Mouse (Mus musculus) midbrain, embryonic 10.5 days (tissue): Measurements from ENCODE around the gene Rom1. TPM values are rescaled to one million over a fixed set of nuclear protein-coding genes. Genes with fewer than 3 reads are reported as not detected.
A peak's percentile ranks its signal among the peaks of the same experiment; 100 is the strongest.
"Not testable (repeated sequence)": the region's sequence is repeated elsewhere in the genome, so short reads cannot be mapped to it uniquely, and the experiment has no call there.

Experiments used
- DNase-seq: peaks from one replicate; pipeline ENCODE4 v3.0.0-alpha.2; 2017; ENCODE audit warnings: low spot score
- H3K27ac ChIP-seq: fragments of 300-500 bp; sonication (generic); replicated peaks from 2 replicates; pipeline ENCODE4 v1.5.1; 2016; ENCODE audit warnings: mild to moderate bottlenecking
- H3K27me3 ChIP-seq: fragments of 300-500 bp; sonication (generic); 2 replicates; pipeline ENCODE4 v1.6.1; 2016; ENCODE audit warnings: low read depth, mild to moderate bottlenecking; ENCODE audit not compliant: poor library complexity, severe bottlenecking
- H3K36me3 ChIP-seq: fragments of 300-500 bp; sonication (generic); 2 replicates; pipeline ENCODE4 v1.6.1; 2016; ENCODE audit warnings: mild to moderate bottlenecking, moderate library complexity
- H3K4me1 ChIP-seq: fragments of 300-500 bp; sonication (generic); 2 replicates; pipeline ENCODE4 v1.6.1; 2016
- H3K4me3 ChIP-seq: fragments of 300-500 bp; sonication (generic); 2 replicates; pipeline ENCODE4 v1.5.1; 2016; ENCODE audit warnings: mild to moderate bottlenecking, moderate library complexity
- H3K9me3 ChIP-seq: fragments of 300-500 bp; sonication (generic); replicated peaks from 2 replicates; pipeline ENCODE4 v1.6.1; 2016; ENCODE audit warnings: mild to moderate bottlenecking
- WGBS: fragments of 180-500 bp; shearing (Covaris S2); methylation state at CpG from one replicate; pipeline ENCODE4 v1.1.7; 2016; 5-methylcytosine and 5-hydroxymethylcytosine counted together
- polyA plus RNA-seq: library from polyadenylated mRNA; unstranded; fragments of >200 nt; fragmentation: Nextera tagmentation; extraction: Ambion mirVana; gene quantifications from 2 replicates; pipeline ENCODE4 v1.2.1, GENCODE M21; 2016

Gene Rom1
- polyA plus RNA-seq, 1 experiment from 2014 or later = 4.2 TPM

- Histone ChIP-seq H3K9me3 (no peaks in the 10 kb centered on the region), H3K4me3 (no peak overlapping the region), H3K36me3 (peaks cover 82% of the 10 kb centered on the region), H3K4me1 (no peaks in the 10 kb centered on the region), H3K27me3 (no peaks in the 10 kb centered on the region), H3K27ac (no peak overlapping the region)
- WGBS = 98% methylated on average over 3 of the region's 3 CpGs
- DNase-seq = no peak
Observed at GRCm38 (mm10) chr19:8914212-8914611, 14.9 kb downstream of the Rom1 start.

DNA sequence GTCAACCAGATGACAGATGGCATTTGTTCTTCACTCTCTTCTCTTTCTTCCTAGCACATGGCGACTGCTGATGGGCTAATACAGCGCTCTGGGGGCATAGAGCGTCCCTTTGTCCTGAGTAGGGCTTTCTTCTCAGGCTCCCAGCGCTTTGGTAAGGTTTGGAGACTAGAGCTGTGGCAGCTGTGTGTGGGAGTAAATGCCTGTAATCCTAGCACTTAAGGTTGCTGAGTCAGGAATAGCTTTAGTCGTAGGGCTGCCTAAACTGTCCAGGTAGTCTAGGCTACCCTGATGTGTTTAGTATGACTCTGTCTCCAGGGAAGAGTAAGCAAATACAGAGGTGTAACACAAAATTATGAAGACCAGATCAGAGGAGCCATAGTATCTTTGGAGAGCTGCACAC, 17.3 kb downstream of the Rom1 start:
- Histone ChIP-seq H3K27me3 (no peaks in the 10 kb centered on the region), H3K4me1 (no peaks in the 10 kb centered on the region), H3K4me3 (no peak overlapping the region), H3K27ac (no peak overlapping the region), H3K36me3 (peaks cover 100% of the 10 kb centered on the region), H3K9me3 (no peaks in the 10 kb centered on the region)
- 96% methylated on average over 5 of the region's 5 CpGs for WGBS
- no peak for DNase-seq

- 90% methylated on average over 6 of the region's 6 CpGs for WGBS
- Histone ChIP-seq H3K4me3 (no peak overlapping the region), H3K9me3 (no peaks in the 10 kb centered on the region), H3K27ac (no peak overlapping the region), H3K36me3 (peaks cover 99% of the 10 kb centered on the region), H3K27me3 (no peaks in the 10 kb centered on the region), H3K4me1 (no peaks in the 10 kb centered on the region)
- no peak for DNase-seq
Observed at GRCm38 (mm10) chr19:8908531-8908930, 20.6 kb downstream of the Rom1 start.

- peaks cover 86% of the 10 kb centered on the region for H3K36me3 ChIP-seq
- no peaks in the 10 kb centered on the region for H3K9me3 ChIP-seq
- no peak overlapping the region for H3K27ac ChIP-seq
- WGBS = 96% methylated on average over 5 of the region's 5 CpGs
- H3K4me1 ChIP-seq = peaks cover 15% of the 10 kb centered on the region
- no peak overlapping the region for H3K4me3 ChIP-seq
- no peaks in the 10 kb centered on the region for H3K27me3 ChIP-seq
- no peak for DNase-seq
Observed at GRCm38 (mm10) chr19:8903412-8903811, 25.7 kb downstream of the Rom1 start.

- Histone ChIP-seq H3K27me3 (no peaks in the 10 kb centered on the region), H3K4me1 (peaks cover 41% of the 10 kb centered on the region), H3K36me3 (peaks cover 73% of the 10 kb centered on the region), H3K27ac (no peak overlapping the region), H3K9me3 (no peaks in the 10 kb centered on the region), H3K4me3 (peak overlapping the region; percentile 95)
- no peak for DNase-seq
- 72% methylated on average over 3 of the region's 3 CpGs for WGBS
Observed at GRCm38 (mm10) chr19:8899079-8899478, 30.1 kb downstream of the Rom1 start.

DNA sequence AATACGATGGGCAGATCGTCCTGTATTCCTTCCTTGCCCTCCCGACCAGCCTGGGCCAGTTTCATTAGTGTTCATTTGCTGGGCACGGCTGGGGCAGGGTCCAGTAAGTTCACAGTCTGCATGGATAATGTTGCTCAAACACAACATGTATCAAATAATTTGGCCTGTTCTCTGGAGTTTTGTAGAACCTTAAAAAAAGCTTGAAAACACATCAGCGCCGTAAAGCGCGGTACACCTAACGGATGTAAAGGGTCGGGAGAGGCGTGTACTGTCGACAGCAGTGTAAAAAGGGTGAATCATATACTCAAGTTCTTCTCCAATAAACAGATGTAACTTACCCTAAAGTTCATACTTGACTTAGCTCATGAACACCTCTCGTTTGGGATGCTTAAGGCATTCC, 30.6 kb downstream of the Rom1 start:
- Histone ChIP-seq H3K4me1 (peaks cover 46% of the 10 kb centered on the region), H3K4me3 (peak overlapping the region; percentile 95), H3K27ac (peak overlapping the region; percentile 94), H3K9me3 (no peaks in the 10 kb centered on the region), H3K27me3 (no peaks in the 10 kb centered on the region), H3K36me3 (peaks cover 68% of the 10 kb centered on the region)
- 21% methylated on average over 13 of the region's 13 CpGs for WGBS
- DNase-seq = no peak

- under 1% methylated on average over 53 of the region's 53 CpGs for WGBS
- peak within 1 kb of the TSS; percentile 94 for H3K27ac ChIP-seq
- peaks cover 62% of the 10 kb centered on the region for H3K36me3 ChIP-seq
- H3K27me3 ChIP-seq = no peaks in the 10 kb centered on the region
- no peaks in the 10 kb centered on the region for H3K9me3 ChIP-seq
- peak within 1 kb of the TSS; percentile 95 for H3K4me3 ChIP-seq
- H3K4me1 ChIP-seq = peaks cover 50% of the 10 kb centered on the region
- peak; percentile 97 for DNase-seq
Observed at GRCm38 (mm10) chr19:8897865-8898495, 31.2 kb downstream of the Rom1 start, which contains the start of gene Ganab. Ganab (plus strand) TSS chr19:8898071.

DNA sequence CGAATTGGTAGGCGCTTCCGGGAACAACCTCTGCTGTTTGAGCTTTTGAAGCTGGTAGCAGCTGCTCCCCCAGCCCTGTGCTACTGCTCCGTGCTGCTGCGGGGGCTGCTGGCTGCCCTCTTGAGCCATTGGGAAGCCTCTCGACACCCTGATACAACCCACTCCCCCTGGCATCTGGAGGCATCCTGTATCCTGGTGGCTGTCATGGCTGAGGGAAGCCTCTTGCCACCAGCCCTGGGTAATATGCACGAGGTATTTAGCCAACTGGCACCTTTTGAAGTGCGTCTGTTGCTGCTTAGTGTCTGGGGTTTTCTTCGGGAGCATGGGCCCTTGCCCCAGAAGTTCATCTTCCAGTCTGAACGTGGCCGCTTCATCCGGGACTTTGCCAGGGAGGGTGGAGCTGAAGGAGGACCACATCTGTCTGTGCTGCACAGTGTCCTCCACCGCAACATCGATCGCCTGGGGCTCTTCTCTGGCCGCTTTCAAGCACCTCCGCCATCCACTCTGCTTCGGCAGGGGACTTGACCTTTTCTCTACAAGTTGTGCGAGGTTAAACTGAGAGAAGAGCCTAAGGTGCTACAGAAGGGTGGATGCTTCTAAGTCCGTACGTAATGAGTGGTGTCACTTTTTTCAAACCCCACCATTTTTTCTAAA, 31.8 kb downstream of the Rom1 start:
- Histone ChIP-seq H3K4me3 (peak overlapping the region; percentile 95), H3K4me1 (peaks cover 55% of the 10 kb centered on the region), H3K36me3 (peaks cover 56% of the 10 kb centered on the region), H3K27ac (peak overlapping the region; percentile 94)
- H3K9me3 ChIP-seq, H3K27me3 ChIP-seq: not testable (repeated sequence)
- peak; percentile 42 for DNase-seq
- 35% methylated on average over 21 of the region's 21 CpGs for WGBS

DNA sequence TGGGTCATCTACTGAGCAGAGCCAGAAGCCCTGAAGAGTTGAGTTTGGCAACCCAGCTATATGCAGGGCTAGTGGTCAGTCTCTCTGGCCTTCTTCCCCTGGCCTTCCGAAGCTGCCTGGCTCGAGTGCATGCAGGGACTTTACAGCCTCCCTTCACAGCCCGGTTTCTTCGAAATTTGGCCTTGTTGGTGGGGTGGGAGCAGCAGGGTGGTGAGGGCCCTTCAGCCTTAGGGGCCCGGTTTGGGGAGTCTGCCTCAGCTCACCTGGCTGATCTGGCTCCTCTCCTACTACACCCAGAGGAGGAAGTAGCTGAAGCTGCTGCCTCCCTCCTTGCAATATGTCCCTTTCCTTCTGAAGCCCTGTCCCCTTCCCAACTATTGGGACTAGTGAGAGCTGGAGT, 32.9 kb downstream of the Rom1 start:
- not testable (repeated sequence) for DNase-seq, H3K9me3 ChIP-seq, H3K27me3 ChIP-seq, H3K27ac ChIP-seq
- Histone ChIP-seq H3K4me1 (peaks cover 55% of the 10 kb centered on the region), H3K4me3 (0 out of 2 replicates have a peak overlapping the region, but pooled peaks have one; percentile 18), H3K36me3 (peaks cover 50% of the 10 kb centered on the region)
- 90% methylated on average over 5 of the region's 5 CpGs for WGBS

DNA sequence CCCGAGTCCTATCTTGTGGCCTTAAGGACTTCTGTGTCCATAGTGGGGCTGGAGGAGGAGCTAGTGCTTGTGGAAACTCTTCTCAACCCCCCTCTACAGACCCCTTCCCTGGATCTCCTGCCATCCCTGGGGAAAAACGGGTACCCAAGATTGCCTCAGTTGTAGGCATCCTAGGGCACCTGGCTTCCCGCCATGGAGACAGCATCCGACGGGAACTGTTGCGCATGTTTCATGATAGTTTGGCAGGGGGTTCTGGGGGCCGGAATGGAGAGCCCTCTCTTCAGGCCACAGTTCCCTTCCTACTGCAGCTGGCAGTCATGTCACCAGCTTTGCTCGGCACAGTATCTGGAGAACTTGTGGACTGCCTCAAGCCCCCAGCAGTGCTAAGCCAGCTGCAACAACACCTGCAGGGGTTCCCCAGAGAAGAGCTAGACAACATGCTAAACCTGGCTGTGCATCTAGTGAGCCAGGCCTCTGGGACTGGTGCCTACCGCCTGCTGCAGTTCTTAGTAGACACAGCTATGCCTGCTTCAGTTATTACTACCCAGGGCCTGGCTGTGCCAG, 33.7 kb downstream of the Rom1 start:
- H3K4me1 ChIP-seq = peaks cover 54% of the 10 kb centered on the region

DNA sequence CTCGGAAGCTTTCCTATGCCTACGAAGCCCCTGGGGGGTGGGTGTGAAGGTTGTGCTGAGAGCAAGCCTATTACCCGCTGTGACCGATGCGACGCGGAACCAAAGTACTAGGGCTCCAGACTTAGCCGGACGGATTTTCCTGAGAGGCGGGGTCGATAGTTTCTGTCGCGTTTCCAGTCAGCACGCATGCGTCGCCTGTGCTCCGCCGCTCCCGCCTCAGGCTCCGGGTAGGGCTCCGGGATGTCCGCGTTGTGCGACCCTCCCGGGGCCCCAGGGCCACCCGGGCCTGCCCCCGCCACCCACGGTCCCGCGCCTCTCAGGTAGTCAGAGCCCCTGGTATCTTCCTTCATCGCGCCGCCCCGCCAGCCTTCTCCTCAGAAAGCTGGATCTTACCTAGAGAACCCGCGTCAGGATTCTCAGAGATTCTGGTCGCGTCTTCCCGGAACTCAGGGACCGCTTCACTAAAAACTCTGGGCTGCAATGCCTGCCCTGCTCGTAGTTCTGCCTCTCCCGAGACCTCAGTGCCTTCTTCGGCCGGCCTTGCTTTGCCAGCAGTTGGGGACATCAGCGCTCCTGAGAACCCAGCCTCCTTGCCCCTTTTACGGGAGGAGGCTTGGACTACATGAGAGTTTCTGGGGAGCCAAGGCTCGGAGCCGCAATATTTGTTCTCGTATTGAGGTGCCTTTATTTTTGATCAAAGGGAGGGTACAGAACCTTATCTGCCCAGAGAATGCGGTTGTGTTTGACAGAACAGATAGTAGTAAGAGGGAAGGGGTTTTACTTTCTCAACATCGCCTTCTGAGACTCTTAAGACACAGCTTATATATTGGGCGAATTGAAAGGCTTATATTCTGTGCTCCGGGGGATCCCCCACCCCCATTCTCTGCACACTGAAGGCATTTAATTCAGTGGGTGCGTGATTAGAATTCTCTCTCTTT, 36.1 kb downstream of the Rom1 start, which contains the start of gene Ints5:
Gene Ints5 (plus strand): TSS at position 177 of the 938 bp plus-strand sequence.
- H3K9me3 ChIP-seq = no peaks in the 10 kb centered on the region
- H3K27ac ChIP-seq = peak within 1 kb of the TSS; percentile 92
- DNase-seq = peak; percentile 86
- H3K36me3 ChIP-seq = peaks cover 50% of the 10 kb centered on the region
- peak within 1 kb of the TSS; percentile 83 for H3K4me3 ChIP-seq
- WGBS = 3% methylated on average over 54 of the region's 54 CpGs
- peaks cover 50% of the 10 kb centered on the region for H3K4me1 ChIP-seq
- no peaks in the 10 kb centered on the region for H3K27me3 ChIP-seq

More for the DNA sequence above, 33.7 kb downstream of the Rom1 start:
- peak overlapping the region; percentile 7; the same call in 1 of the 2 replicates for H3K4me3 ChIP-seq
- H3K9me3 ChIP-seq = no peaks in the 10 kb centered on the region
- DNase-seq = no peak
- peaks cover 50% of the 10 kb centered on the region for H3K36me3 ChIP-seq
- no peaks in the 10 kb centered on the region for H3K27me3 ChIP-seq
- no peak overlapping the region for H3K27ac ChIP-seq
- 94% methylated on average over 9 of the region's 9 CpGs for WGBS
